Mouse (Mus musculus) NIH3T3 (cell line): ENCODE measurements at regions not wholly inside any gene's neighbourhood (a gene's known extent, or its start where the extent isn't known, plus 50 kb on each side); places are given as distances from the start of the nearest gene placed in this dataset.
"Not testable (repeated sequence)": the region's sequence is repeated elsewhere in the genome, so short reads cannot be mapped to it uniquely, and the experiment has no call there.

Experiments used
- DNase-seq: peaks from one replicate; pipeline ENCODE4 v3.0.0-alpha.2; 2012; ENCODE audit warnings: low read depth

DNA sequence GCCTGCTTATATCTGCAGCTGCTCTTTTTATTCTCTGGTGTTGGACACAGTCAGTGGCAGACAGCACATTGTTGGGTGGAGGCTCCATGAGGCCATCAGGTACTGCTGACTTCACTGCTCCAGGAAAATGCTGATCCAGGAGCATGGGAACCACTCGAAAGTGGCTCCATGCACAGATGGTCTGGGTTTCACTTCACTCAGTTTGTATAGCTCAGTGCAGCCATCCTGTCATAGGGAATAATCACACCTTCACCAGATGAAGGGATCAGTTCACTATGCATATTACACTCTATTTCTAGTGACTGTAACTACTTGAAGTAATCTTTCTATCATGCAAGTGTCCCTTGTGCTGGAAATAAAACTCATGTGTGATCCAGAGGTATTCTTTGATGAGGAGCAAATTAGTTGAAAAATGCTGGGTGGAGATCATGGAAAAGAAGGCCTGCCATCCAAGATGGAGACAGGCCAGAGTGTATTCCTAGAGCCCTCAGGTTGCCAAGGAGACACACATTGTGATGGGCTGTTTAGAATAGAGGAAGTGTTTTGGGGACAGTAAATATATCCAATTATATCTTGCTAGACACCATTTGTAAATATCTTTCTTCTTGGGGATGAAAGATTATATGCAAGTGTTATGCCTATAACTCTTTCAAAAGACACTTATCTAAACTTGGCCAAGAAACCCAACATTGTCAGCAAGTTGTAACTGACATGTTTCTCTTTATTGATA lies 103.7 kb upstream of the Arhgap42 start:
- no peak for DNase-seq

GRCm38 (mm10) chr9:9318624-9319023 lies 79.7 kb upstream of the Arhgap42 start:
- DNase-seq, result no peak

GRCm38 (mm10) chr9:9316021-9316420 lies 77.1 kb upstream of the Arhgap42 start:
- no peak for DNase-seq

DNA sequence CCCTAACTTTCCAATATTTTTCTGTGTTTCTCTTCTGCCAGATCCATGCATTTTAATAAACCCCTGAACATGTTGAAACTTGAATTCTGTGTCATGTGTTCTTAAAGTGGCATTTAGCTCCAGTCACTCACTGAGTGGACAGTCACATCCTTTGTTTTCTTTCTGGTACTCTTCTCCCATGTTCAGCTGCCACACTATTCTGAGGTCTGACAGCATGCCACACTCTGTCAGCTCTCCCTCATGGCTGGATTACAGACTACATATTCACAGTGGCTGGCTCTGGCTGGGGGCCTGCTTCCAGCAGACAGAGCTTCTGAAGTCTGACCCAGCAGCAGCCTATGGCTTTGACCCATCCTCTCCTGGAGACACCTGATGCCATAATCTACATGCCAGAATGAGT lies 73.4 kb upstream of the Arhgap42 start:
- DNase-seq, result no peak

DNA sequence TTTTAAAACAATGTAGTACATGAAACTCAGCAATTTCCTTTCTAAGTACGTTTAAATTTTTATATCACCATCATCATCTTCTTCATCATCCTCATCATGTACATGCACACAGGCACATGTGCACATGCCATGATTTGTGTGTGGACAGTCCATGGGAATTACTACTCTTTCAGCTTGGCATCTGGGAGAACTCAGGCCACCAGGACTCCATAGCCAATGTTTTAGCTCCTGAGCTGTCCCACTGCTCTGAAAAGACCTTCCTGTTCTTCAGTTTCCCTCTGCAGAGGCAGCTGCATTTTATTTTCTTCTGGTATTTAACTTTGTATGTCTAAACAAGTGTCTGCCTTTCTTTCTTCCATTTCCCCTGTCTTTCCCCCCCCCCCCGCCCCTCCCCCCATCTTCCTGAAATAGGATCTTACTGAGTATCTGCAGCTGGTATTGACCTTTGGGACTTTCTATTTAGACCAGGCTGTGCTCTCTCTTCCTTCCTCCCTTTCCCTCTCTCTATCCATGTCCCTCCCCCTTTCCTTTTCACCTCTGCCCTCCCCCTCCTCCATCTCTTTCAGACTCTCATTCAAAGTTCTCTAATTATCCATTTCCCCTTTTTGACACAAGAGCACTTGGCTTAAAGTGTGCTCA lies 72.8 kb upstream of the Arhgap42 start:
- no peak for DNase-seq

DNA sequence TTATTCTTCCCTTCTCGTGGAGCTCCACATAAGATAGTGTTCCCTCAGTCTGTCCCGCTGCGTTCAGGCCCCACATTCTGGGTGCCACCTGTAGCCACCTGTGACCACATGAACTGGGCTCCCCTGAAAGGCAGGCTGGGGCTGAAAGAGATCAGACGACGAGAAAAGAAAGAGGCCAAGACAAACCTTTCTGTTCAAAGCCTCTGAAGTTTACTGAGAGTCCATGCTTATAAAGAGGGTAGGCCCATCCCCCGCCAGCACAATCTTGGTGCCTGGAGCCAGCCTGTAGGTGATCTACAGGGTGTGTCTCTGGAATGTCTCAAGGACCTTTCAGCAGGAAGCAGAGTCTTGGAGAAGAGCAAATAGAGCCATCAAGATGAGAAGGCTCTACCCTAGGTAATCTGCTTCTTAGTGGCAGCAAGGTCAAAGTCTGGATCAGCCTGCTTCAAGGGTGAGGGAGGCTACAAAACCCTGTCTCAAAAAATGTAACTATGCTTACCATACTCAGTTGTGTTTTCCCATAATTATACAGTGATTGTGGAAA lies 72.2 kb upstream of the Arhgap42 start:
- not testable (repeated sequence) for DNase-seq

- DNase-seq, result no peak
These were observed 51.9 kb upstream of the Arhgap42 start for GRCm38 (mm10) chr9:9290767-9291166.

- DNase-seq, result no peak
These were observed 50.7 kb upstream of the Arhgap42 start for GRCm38 (mm10) chr9:9289570-9289969.
